8 mouse cellular contexts compared by ENCODE assay signal in the genomic region with DNA sequence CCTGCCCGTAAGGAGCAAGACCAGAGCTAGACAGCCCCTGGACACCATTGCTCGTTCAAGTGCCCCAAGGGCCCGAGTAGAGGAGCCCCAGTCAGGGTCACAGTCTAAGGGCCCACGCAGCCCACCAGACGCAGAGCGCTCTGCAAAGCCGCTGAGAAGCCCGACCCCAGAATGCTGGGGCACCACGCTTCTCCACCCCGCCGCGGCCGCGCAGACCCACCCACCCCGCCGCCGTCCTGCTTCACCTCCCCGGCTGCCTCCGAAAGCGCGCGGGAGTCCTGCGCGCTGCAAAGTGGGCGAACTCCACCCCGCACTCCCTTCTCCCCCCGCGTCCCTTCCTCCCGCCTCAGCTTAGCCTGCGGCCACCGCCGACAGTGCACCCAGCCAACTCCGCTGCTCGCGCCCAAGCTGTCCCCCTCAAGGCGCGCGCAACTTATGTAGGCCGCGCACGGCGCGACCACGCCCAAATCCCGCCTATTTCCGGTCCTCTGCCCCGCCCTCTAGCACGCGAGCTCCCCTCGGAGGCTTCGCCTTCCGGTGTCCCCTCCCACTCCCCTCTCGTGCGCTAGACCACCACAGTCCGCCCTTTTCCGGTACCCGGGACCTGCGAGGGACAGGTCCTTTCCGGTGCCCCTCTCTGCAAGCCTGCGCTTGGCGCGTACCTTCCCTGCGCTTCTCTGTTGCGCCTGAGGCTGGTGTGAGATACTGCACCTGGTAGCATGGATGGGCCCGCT. TPM values are rescaled to one million over a fixed set of nuclear protein-coding genes. Genes with fewer than 3 reads are reported as not detected.
DNase-seq lines count a peak whose midpoint lies in the region; ATAC-seq lines count a peak whose summit lies in the region.

A gene (minus strand): TSS at position 465 of the 734 bp plus-strand sequence.

- H3K27me3 ChIP-seq in hindbrain, embryonic 15.5 days, result no peaks in the 10 kb centered on the region

- peak; percentile 99 for ATAC-seq in hindbrain, embryonic 15.5 days (ENCODE audit: low FRiP score, low read depth)

- H3K4me3 ChIP-seq in hindbrain, embryonic 15.5 days, result peak within 1 kb of the TSS; percentile 72

- H3K9ac ChIP-seq in hindbrain, embryonic 15.5 days, result peak within 1 kb of the TSS; percentile 66

- H3K4me2 ChIP-seq in hindbrain, embryonic 15.5 days, result peak within 1 kb of the TSS; percentile 69

- peaks cover 13% of the 10 kb centered on the region for H3K4me1 ChIP-seq in hindbrain, embryonic 15.5 days (replicated peaks)

- WGBS in hindbrain, embryonic 15.5 days, result under 1% methylated on average over 65 of the region's 65 CpGs

- H3K9me3 ChIP-seq in hindbrain, embryonic 15.5 days, result no peaks in the 10 kb centered on the region

- DNase-seq in R1 (ENCODE audit: low read depth, low spot score), result peak; percentile 97
- DNase-seq in cerebellum, postnatal 25 days, result peak; percentile 92 to 94
- DNase-seq in frontal cortex, postnatal 36 days (ENCODE audit: low spot score in 2 of 2), result peak; percentile 90 to 91
- DNase-seq in left cerebral cortex, adult 11 months (ENCODE audit: low spot score), result peak; percentile 76
- DNase-seq in lung, postnatal 4 days, result peak; percentile 94 to 95
- peak; percentile 91 for DNase-seq in retina, postnatal 7 days (ENCODE audit: low read depth, low spot score)
- DNase-seq in urinary bladder, adult 2 months (ENCODE audit: low spot score), result peak; percentile 87

- no peaks in the 10 kb centered on the region for H3K36me3 ChIP-seq in hindbrain, embryonic 15.5 days

- peak within 1 kb of the TSS; percentile 92 for H3K27ac ChIP-seq in hindbrain, embryonic 15.5 days (replicated peaks)

RNA-seq across cellular contexts. Expression of the gene that starts here (rescaled TPM):
- polyA plus RNA-seq in hindbrain, embryonic 15.5 days (2015; fragmentation: Nextera tagmentation; extraction: Ambion mirVana), result 10.3 and 10.5 TPM in 2 replicates
- 16.5 and 19.3 TPM in 2 replicates for polyA plus RNA-seq in urinary bladder, adult 2 months (2012; rRNA removed)

Comparison
In these comparisons a context has a peak if more than half of its experiments do, and no peak if none do; other contexts are left out.
1. Peak in every context shown above with its lines: DNase-seq, ATAC-seq, H3K4me3 ChIP-seq and H3K27ac ChIP-seq.